Mouse (Mus musculus) cerebellum, postnatal 25 days (tissue): ENCODE measurements around the gene Sdhaf1.

Experiments used
- DNase-seq, 2 experiments: peaks; one replicate each; pipeline ENCODE4 v3.0.0; 2021; ENCODE audit warnings: mixed read lengths in 2 of 2

The Sdhaf1 gene

DNA sequence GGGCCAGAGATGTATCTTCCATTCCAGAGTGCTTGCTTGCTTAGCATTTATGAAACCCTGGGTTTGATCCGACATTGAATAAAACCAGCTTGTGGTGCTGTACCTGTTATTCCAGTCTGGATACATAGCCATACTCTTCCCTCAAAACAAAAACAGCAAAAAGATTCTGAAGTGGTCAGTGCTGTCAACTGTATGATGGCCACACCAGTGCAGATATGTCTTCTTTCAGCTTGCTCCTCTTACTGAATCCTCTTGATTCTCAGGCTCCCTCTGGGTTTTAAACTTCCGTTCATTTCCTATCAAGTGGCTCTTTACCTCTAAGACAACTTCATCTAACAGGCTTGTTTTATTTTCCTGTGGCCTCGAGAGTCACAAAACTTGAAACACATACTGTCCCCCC is at the start of gene Sdhaf1:
Sdhaf1 (minus strand) TSS at position 101 of the 400 bp plus-strand sequence.
- no peak for DNase-seq

DNA sequence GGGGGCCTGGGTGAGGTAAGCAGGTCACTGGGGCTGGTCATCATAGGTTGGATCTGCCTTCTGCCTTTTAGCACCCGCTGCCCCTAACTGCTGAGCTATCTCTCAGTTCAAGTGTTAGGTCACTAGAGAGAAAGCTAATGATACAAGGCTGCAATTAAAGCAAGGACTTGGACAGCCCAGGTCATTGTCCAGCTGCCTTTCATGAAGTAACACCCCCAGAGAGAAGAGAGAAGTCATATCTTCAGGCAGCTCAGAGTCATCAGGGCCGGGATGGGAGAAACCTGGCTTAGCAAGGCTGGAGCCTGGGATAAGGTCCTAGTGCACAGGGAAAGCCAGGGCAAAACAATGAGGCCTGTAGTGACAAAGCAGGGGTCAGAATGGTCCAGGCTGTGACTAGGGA is 43.8 kb upstream of the Sdhaf1 start:
- DNase-seq = no peak

DNA sequence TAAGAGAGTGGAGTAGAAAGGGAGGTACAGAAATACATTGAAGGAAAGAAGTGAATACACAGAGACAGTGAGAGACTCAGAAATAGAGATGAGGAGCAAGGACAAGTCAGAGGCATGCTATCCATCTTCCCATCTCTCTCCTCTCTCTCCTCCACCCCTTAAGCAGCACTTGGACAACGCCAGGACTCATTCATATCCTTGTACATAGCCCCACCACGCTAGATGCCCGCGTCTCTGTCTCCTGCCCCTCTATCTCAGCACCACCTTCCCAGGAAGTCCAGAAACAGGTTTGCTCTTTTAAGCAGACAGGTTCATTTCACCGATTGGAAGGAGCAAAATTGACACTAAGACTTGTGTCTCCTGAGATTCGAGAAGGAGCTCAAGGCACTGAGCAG is 39.6 kb upstream of the Sdhaf1 start:
- peak in 1 of 2 experiments; percentile 37 for DNase-seq

DNA sequence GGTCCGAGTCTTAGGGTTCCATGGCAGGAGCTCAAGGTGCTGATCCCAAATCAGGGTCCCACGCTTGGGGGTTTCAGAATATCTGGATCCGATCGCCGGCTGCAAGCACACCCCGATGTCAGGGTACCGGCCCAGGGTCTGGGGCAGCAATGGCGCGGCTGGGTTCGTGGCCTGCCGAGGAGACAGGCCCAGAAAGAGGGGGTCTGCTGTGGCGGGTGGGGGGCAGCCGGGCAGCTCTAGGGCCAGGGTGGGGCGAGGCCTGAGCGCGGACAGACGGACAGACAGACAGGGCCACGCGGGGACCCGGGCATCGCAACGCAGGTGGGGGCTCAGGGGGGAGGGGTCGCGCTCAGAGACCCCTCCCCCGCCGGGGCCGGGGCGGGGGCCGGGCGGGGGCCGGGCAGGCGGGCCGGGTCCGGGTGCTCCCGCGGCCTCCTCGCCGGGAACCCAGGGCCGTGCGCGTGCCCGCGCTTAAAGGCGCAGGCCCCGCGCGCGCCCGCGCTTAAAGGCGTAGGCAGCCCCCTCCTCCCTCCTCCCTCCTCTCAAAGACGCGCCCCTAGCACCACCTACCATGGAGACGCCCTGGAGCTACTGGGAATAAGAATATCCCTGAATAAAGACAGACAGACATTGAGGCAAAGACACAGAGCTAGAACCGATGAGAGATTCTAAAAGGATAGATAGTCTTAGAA is 39.1 kb upstream of the Sdhaf1 start, which contains the start of gene Lrfn3:
Lrfn3 (minus strand) TSS at position 121 of the 692 bp plus-strand sequence.
- DNase-seq = peak; percentile 77 to 91

DNA sequence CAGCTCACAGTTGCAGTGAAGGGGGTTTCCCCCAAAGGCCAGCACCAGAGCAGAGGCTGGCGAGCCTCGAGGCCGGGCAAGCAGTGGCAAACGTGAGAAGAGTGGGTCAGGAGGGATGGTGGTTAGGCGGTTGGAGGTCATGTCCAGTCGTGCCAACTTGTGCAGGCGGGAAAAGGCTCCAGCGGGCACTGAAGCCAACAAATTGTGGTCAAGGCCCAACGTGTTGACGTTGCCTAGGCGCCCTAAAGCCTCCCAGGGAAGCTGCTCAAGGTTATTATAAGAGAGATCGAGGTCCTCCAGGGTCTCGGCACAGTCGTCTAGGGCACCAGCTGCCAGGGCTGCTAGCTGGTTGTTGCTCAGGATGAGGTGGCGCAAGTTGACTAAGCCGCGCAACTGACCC is 36.3 kb upstream of the Sdhaf1 start:
- DNase-seq = no peak

DNA sequence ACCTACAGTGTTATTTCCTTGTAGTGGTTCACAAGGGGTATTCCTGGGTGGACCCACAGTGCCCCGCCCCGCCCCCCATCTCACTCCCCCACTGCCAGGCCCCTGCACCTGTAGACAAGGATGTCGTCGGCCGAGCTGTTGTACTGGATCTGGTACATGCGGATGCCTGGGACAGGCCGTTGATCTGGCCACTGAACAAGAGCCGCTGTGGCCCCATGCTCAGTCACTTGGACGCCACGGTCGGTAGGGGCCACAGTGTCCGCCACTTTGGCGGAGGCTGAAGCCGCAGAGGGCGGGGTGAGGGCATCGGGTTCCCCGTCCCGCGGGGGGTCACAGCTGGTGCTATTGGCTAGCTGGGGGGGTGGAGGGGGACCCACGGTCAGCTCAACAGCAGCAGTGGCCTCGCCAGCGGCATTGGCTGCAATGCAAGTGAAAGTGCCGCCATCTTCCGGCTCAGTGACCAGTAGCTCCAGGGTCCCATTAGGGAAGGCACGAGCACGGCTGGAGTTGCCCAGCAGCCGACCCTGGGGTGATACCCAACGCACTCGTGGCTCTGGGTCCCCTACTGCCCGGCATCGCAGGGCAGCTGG is 35.7 kb upstream of the Sdhaf1 start:
- DNase-seq = no peak

DNA sequence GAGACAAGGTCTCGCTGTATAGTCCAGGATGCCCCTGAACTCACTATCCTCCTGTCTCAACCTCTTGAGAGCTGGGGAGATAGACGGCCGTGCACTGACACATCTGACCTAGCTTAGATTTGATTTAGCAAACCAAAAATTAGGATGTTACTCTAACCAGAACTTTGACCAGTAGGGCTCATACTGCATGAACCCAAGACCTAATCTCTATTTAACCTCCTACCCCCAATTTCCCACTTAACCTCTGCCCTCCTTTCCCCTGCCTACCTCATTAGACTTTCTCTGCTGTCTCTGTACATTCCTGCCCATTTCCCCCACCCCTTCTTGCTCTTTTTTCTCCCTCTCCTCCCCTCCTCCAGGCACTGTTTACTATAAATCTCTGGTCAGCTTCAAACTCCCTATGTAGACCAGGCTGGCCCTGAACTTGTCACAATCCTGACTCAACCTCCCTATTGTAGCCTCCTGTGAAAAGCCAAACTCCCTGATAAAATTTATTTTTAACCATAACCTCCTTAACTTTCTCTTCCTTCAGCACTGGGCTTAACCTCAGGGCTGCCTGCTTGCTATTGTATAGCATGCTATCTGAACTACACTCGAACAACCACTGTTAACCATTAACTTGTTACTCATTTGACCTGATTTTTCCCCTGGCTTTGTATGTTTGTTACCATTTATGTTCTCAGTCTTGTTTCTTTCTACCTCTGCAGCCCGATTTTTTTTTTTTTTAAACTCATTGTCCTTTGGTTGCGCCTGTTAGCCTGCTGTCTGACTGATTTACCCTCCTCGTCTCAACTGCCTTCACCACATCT is 34.9 kb upstream of the Sdhaf1 start:
- DNase-seq = no peak

DNA sequence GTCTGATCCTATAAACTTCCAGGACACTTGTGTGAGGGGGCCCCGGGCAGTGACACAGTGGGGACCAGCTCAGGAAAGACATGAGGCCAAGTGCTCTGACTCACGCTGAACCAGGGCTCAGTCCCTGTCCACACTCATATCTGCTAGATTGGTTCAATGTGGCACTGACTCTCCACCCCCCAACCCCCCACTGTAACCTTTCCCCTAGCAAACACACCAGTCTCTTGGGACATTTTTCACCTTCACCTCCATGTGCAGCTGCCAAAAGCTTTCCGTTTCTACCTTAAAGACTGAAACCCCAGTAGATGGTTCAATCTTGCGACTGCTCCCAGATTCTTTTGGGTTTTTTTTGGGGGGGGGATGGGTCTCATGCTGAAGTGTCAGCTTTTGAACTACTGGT is 30.4 kb upstream of the Sdhaf1 start:
- DNase-seq = peak in 1 of 2 experiments; percentile 12

DNA sequence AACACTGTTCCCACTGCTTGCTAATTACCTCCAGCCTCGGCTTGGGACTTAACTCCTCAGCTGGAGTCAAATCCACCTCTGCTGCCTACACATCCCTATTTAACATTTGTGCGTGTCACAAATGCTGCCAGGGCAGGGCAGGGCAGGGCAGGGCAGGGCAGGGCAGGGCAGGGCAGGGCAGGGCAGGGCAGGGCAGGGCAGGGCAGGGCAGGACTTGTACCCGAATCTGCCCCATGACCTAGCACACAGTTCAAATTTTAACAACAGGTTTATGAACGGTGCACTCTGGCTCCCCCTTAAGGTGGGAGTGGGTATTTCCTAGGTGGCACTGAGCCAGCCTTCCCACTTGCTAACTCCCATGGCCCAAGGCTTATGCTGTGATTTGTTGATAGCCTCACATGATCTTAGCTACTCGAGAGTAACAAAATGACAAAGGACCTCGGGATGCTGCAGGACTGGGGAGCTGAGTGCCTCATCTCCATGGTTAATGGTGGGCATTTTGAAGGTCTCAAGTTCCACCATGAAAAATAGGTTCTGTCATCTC is 29.7 kb upstream of the Sdhaf1 start:
- peak; percentile 80 to 86 for DNase-seq

DNA sequence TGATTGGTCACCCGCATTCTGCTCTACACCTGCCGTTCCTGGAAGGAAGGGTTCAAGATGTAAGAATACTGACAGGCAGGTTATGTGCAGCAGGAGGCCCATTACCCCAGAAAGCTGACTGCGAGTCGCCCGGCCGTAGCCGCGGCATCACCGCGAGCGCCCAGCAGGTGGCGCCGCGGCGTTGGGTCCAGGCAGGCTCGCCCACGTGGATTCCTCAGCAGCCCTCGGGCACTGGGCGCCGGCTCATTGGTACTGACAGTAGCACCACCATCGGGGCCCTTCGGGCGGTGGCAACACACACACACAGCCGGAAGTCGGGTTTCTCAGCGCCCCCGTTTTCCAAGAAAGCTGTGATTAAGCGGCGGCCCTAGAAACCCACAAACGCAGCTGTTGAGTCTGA is 24.1 kb upstream of the Sdhaf1 start:
- DNase-seq = peak; percentile 88 to 93

DNA sequence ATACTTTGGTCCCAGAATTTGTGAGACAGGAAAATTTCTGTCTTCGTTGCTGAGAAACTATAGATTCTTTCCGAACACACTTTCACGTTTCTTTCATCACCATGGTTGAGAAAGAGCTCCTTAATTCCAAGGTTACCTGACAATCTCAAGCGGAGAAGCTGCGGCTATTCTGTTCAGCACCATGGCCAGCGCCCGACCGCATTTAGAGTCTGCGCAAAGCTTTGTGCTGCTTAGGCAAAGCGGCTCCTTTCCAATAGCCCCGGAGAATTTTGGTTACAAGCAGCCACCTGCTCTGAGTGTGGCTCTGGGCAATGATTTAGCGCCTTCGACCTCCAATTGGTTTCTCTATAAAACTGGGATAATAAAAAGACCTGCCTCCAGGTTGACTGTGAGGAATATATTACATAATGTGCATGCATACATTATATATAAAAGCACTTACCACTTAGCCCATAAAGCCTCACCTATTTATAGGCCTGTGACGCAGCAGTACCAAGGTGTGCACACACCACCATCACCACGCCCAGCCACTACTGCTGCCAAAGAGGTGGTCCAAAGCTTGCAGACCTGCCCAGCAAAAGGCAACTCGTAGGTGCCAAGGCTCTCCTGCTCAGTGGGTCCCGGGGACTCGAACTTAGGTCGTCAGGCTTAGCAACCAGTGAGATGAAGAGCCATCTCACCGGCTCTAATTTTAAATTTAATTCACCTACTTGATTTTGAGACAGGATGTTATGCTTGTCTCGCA is 23.1 kb upstream of the Sdhaf1 start:
- no peak for DNase-seq

DNA sequence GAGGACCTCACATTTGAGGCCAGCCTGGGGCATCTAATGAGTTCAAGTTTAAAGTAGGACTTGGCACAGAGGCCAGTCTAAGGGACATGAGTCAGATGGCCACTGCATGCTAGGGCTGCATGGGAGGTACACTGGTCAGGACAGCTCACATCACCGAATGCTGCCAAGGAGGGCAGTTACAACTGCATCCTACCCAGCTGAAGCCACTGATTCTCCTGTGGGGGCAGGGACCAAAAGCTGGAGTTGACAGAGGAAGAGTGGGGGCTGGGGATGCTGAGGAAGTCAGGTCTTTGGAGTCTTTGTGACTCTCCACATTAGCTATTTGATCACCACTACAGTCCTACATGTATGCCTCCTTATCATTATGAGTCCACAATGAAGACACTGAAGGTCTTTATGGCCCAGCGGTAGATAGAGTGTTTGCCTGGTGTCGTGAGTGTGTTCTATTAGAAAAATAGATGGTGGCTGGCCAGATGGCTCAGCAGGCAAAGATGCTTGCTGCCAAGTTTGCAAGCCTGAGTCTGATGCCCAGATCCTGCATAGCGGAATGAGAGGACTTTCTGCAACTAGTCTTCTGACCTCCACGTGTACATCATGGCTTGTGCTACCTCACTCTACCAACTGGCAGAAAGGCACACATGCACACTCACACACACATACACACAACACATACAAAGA is 15.9 kb upstream of the Sdhaf1 start:
- peak; percentile 82 to 85 for DNase-seq

DNA sequence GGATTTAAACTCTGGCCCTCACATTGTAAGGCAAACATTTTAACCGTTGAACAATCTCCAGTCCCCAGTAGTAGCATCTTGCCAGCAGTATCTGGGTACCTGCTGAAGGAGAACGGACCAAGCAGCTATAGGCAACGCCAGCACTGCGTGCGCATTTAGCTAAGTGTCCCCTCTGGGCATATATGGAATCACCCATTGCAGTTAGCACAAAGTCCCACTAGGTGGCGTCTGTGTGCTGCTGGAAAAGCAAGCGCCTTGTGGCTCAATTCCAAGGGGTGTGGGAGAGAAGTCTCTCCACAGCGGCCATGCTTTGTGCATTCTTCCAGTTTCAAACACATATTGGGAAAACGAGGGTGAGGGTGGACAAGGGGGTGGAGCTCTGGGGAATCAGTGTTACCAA is 12.7 kb upstream of the Sdhaf1 start:
- DNase-seq = peak; percentile 92 to 96

DNA sequence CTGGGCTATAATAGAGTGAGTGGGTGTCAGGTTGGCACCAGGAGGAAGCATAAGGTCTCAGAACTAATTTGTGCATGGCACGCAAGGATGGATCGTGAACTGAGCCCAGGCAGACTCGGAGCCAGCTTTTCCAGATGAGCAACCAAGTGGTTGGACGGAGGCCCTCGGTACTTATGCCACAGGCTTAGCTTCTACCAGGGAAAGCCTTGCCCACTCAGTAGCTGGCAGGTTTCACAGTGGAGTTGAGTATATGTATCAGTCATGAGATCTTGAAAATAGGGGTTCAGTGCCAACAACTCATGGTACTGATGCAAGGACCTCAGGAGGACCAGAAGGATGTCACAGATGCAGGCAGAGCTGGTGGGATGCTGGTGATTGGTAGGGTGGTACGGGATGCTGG is 12.0 kb upstream of the Sdhaf1 start:
- DNase-seq = no peak

DNA sequence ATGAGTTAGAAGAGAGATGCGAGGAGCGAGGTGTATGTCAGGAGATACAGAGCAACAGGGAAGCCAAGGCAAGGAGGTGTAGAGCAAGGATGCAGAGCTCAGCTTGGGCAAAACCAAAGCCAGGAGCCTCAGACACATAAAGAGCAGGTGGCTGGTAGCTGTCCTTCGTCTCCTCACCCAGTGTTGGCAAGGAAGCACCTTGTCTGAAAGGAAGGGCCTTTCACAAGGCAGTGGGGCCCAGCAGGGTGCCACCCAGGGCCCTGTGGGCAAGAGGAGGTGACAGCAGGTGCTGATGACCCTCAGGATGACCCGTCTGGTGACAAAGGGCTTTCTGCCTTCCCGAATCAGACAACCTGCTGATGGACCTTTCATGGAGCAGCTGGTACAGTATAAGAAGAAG is 10.9 kb upstream of the Sdhaf1 start:
- DNase-seq = peak; percentile 47 to 70

DNA sequence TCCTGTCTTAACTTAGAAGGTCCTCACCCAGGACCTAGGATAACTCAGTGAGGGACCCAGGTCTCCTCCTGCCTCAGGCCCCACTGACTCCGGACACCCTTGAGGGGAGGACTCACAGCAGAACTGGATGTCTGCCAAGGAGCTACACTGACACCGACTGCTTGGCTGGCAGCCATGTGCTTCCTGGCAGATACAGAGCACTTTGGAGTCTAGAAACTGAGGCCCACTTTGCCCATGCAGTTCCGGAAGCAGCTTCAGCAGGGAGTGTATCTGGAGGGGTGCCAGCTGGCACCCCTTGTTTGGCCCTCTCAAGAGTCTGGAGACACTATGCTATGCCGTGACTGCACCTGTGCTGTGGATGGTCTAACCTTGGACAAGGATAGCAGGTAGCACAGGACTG is 9.7 kb upstream of the Sdhaf1 start:
- DNase-seq = peak; percentile 88 to 91

DNA sequence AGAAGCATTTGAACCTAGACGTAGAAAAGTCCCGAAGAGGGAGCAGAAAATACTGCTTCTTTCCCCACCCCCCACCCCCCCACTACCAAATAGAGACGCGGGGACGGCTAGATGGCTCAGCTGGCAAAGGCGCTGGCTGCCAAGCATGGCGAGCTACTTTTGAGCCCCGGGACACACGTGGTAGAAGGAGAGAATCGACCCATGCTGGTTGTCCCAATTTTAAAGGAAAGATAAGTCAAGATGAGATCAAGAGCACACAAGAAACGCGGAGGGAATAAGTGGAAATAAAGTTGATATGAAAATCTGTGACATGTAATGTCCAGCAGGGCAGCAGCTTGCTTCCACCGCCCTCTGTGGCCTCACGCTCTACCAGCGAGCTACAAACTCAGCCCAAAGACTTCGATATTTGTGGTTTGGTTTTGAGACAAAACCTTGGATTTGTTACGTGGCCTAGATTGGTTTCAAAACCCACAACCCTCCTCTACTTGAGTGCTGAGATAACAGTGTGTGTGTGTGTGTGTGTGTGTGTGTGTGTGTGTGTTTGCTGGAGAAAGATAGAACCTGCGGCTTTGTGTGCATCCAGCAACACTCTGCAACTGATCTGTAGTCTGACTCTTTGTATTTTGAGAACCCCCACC is 9.0 kb upstream of the Sdhaf1 start:
- DNase-seq = no peak

DNA sequence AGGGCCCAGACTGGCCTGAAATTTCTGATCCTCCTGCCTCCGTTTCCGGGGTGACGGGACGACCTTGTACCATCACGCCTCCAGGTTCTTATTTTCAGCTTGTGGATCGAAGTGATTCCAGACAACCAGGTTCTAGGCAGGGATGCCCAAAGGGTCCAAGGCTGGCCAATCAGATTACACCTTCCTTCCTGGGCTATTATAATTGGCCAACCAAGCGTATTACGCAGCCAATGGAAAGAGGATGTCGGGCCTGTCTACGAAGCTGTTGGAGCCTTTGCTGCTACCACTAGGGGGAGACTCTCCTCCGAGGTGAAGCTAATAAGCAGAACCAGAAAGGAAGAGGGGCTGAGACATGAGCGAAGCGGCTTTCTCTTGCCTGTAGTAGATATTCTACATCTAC is 8.2 kb upstream of the Sdhaf1 start:
- peak; percentile 89 to 94 for DNase-seq

DNA sequence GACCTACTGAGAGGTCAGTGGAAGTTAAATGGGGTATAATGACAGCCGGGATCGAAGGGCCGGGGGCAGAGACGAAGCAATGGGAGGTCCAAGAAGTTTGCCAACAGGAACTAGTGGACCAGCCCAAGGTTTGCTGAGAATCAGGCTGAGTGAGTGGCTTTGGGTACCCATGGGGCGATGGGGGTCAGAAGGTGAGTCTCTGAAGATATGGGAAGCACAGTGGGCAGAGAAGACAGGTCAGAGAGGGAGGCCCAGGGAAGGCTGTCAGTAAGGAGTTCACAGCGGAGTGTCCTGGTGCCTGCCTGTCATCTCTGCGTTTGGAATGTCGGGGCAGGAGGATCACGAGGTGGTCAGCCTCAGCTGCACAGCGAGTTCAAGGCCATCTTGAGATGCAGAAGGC is 4.7 kb upstream of the Sdhaf1 start:
- DNase-seq = no peak

DNA sequence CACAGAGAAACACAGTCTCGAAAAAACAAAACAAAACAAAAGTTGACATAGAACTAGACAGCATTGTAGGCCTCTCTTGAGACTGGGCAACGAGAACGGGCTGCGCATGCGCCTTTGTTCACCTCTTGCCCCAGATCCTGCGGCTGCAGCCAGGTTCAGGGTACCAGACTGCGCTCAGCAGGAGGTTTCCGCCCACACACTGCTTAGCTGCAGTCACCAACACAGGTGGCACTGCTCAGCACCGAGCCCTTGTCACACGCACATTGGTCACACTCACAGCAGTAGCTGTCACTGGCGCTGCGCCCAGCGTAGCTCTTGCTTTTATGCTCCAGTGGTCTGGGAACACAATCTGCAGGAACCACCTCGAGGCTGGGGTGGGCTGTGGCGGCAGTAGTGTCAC is 3.4 kb upstream of the Sdhaf1 start:
- DNase-seq = peak; percentile 98

DNA sequence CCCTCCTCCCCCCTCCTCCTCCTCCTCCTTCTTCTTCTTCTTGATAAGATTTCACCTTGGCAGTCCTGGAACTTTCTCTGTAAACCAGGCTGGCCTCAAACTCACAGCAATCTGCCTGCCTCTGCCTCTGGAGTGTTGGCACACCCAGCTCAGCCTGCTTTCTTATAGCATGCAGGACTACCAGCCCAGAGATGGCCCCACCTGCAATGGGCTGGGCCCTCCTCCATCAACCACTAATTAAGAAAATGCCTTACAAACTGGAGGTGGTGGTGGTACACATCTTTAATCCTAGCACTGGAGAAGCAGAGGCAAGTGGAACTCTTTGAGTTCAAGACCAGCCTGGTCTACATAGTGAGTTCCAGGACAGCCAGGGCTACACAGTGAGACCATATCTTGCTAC is 2.7 kb upstream of the Sdhaf1 start:
- no peak for DNase-seq

DNA sequence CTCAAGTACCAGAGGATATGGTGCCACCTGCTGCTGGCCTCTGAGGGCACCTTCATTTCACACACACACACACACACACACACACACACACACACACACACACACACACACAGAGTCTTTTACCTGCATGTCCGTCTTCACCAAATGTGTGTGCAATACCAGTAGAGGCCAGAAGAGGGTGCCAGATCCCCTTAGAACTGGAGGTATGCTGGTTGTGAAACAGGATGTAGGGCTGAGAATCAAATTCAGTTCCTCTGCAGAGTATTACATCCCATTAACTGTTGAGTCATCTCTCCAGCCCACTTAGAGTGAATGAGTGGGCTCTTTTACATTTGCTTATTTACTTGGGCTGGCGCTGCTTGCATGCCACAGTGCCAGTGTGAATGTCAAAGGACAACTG is 1.7 kb upstream of the Sdhaf1 start:
- peak in 1 of 2 experiments; percentile 72 for DNase-seq
